Mouse (Mus musculus) embryonic facial prominence, embryonic 13.5 days (tissue): ENCODE results near the gene Qrich1. TPM values are rescaled to one million over a fixed set of nuclear protein-coding genes. Genes with fewer than 3 reads are reported as not detected.

Experiments used
- ATAC-seq: fragments of 200-750 bp; cut with Nextera tagmentation; 2 replicates; pipeline ENCODE4 v1.8.0; 2017; ENCODE audit warnings: low read depth; ENCODE audit not compliant: insufficient number of reproducible peaks, insufficient read depth, low FRiP score, low TSS enrichment
- H3K27ac ChIP-seq: fragments of 300-500 bp; sonication (generic); 2 replicates; pipeline ENCODE4 v1.5.1; 2015; ENCODE audit warnings: moderate library complexity, mild to moderate bottlenecking, inconsistent platforms
- H3K27me3 ChIP-seq: fragments of 300-500 bp; sonication (generic); 2 replicates; pipeline ENCODE4 v1.6.1; 2015; ENCODE audit warnings: mild to moderate bottlenecking, inconsistent platforms
- H3K36me3 ChIP-seq: fragments of 300-500 bp; sonication (generic); 2 replicates; pipeline ENCODE4 v1.6.1; 2015; ENCODE audit warnings: mild to moderate bottlenecking, inconsistent platforms
- H3K4me1 ChIP-seq: fragments of 300-500 bp; sonication (generic); 2 replicates; pipeline ENCODE4 v1.6.1; 2015; ENCODE audit warnings: inconsistent platforms
- H3K4me2 ChIP-seq: fragments of 300-500 bp; sonication (generic); 2 replicates; pipeline ENCODE4 v1.6.1; 2015; ENCODE audit warnings: moderate library complexity, mild to moderate bottlenecking, inconsistent platforms
- H3K4me3 ChIP-seq: fragments of 300-500 bp; sonication (generic); 2 replicates; pipeline ENCODE4 v1.5.1; 2015; ENCODE audit warnings: mild to moderate bottlenecking, inconsistent platforms
- H3K9ac ChIP-seq: fragments of 300-500 bp; sonication (generic); 2 replicates; pipeline ENCODE4 v1.6.1; 2015; ENCODE audit warnings: mild to moderate bottlenecking, inconsistent platforms
- H3K9me3 ChIP-seq: fragments of 300-500 bp; sonication (generic); 2 replicates; pipeline ENCODE4 v1.6.1; 2016; ENCODE audit warnings: inconsistent platforms
- WGBS: fragments of 180-500 bp; shearing (Covaris S2); methylation state at CpG from one replicate; pipeline ENCODE4 v1.1.7; 2015; ENCODE audit warnings: mixed read lengths; 5-methylcytosine and 5-hydroxymethylcytosine counted together
- polyA plus RNA-seq: library from polyadenylated mRNA; unstranded; fragments of >200 nt; fragmentation: Nextera tagmentation; extraction: Ambion mirVana; gene quantifications from 2 replicates; pipeline ENCODE4 v1.2.1, GENCODE M21; 2015

Gene Qrich1
- polyA plus RNA-seq, 1 experiment from 2014 or later = 128 TPM

DNA sequence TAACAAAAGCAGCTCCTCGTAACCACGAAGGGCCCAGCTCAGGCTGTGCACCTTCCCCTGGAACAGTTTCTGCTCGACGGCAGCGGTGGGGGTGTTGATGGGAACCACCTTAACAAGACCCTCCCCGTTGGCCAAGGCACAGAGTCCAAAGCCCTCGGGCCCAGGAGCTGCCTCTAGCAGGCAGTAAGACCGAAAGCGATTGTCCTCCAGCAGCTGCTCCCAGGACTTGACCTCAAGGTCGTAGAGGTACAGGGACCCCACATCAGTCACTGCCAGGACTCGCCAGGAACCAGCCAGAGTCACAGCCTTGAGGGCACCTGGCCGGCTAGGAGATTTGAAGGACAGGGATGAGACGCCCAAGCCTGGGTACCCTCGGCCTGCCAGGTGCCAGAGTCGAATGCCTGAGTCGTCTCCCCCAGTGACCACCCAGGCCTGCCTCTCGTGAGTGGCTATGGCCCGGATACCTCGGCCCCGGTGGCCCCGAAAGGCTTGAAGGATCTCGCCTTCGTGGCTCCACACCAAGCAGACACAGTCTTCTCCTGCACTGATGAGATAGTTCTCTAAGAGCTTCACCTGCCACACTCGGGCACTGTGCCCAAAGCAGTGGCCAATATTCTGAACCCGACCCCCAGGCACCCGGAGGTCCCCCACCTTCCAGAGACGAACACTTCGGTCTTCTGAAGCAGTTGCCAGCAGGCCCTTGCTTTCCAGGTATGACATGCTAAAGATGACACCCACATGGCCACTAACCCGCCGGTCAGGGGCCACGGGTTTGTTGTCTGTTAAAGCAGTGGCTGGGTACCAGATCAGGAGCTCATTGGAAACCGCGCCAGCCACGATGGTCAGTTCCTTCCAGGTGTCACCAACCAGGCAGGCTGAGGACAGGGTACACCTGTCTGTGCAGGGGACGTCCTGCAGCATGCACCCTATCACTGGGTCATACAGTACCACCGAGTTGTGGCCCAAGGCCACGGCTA, 59.0 kb downstream of the Qrich1 start:
- 89% methylated on average over 37 of the region's 37 CpGs for WGBS
- Histone ChIP-seq H3K9ac (no peak overlapping the region), H3K4me2 (no peak overlapping the region), H3K27ac (no peak overlapping the region), H3K27me3 (no peaks in the 10 kb centered on the region), H3K4me1 (peaks cover 58% of the 10 kb centered on the region), H3K36me3 (peaks cover 58% of the 10 kb centered on the region), H3K4me3 (no peak overlapping the region), H3K9me3 (no peaks in the 10 kb centered on the region)
- ATAC-seq = no peak

DNA sequence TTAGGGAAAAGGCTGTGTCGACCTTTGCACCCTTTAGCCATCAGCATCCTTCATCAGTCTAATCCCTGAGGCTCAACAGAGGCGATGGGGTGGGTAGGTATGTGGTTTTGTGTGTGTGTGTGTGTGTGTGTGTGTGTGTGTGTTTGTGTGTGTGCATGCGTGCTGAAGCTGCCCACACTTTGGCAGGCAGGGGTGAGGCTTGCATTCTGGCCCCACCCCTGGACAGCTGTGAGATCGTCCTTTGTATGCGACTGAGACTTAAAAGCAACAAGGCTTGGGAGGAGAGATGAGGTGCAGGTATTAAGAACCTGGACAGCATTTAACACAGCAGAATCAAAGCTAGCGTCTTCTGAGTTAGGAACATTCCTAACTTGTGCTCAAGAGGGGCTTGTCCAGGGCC, 60.4 kb downstream of the Qrich1 start:
- no peak for ATAC-seq
- WGBS = 46% methylated on average over 6 of the region's 6 CpGs
- H3K9ac ChIP-seq = peak overlapping the region; percentile 91
- H3K4me1 ChIP-seq = peaks cover 51% of the 10 kb centered on the region
- H3K27ac ChIP-seq = no peak overlapping the region
- no peaks in the 10 kb centered on the region for H3K27me3 ChIP-seq
- peaks cover 50% of the 10 kb centered on the region for H3K36me3 ChIP-seq
- no peaks in the 10 kb centered on the region for H3K9me3 ChIP-seq
- peak overlapping the region; percentile 86 for H3K4me2 ChIP-seq
- H3K4me3 ChIP-seq = peak overlapping the region; percentile 75

DNA sequence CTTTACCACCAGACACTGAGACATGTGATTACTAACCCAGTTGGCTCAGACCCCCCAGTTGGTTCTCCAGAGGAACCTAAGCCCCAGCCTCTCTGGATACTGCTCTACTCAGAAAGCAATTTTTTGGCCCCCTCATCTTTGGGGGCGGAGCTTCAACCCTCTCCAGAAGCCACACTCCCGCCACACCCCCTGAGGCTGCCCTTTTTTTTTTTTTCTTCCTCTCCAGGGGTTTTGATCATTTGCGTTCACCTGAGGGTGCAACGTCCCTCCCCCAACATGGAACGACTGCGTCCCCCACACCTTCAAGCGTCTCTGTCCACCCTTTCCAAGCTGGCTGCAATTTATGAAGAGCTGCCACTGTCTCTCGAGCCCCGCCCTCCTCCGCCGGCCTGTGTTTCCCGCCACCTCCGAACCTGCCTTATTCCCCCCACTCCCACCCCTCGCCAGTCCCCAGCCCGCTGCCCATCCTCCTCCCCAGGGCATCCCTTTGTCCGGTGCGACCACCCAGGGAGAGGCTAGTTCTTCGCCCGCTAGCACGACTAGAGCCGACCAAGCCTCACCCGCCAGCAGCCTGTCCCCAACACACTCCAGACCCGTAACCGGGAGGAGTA, 61.4 kb downstream of the Qrich1 start:
- no peaks in the 10 kb centered on the region for H3K9me3 ChIP-seq
- H3K27me3 ChIP-seq = no peaks in the 10 kb centered on the region
- peak overlapping the region; percentile 75 for H3K4me3 ChIP-seq
- H3K27ac ChIP-seq = peak overlapping the region; percentile 92
- peak overlapping the region; percentile 86 for H3K4me2 ChIP-seq
- under 1% methylated on average over 24 of the region's 24 CpGs for WGBS
- H3K4me1 ChIP-seq = peaks cover 51% of the 10 kb centered on the region
- H3K9ac ChIP-seq = peak overlapping the region; percentile 91
- H3K36me3 ChIP-seq = peaks cover 44% of the 10 kb centered on the region
- ATAC-seq = peak; percentile 9; the same call in 1 of the 2 replicates

DNA sequence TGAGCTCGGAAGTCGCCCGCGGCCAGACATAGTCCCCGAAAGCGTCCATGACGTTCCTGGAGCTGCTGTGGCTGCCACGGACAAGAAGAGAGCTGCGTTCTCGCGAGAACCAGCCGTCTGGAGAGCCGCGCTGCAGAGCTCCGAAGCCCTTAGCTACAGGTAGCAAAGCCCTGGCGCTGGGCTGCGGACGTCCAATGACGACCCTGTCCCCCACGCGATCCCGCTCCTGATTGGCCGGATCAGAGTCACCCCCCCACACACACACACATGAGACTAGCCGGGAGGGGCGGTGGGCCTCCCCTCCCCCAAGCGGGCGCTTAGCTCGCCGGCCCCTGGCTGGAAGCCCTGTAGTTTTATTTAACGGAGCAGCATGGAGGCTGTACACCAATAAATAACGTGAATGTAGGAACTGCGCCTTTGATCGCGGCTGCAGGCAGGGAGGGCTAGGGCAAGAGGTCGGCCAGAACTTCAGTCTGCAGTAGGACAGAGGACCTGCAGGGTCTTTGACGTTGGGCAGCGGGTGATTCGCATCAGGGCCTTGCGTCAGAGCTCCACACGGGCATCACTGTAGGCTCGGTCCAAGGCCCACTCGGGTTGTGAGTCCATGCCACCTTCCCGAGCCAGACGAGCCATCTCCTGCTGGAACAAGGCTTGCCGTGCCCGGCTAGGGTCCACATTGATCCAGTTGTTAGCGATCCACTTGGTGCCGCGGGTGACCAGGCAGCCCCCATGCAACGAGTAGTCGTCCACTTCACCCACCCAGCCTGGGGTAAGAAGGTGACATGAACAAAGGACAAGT, 62.1 kb downstream of the Qrich1 start, which contains the start of gene Wdr6:
Gene Wdr6, minus strand, starts transcription at position 195 of the 799 bp plus-strand sequence.
- peak within 1 kb of the TSS; percentile 91 for H3K9ac ChIP-seq
- no peaks in the 10 kb centered on the region for H3K9me3 ChIP-seq
- H3K27ac ChIP-seq = peak within 1 kb of the TSS; percentile 92
- H3K27me3 ChIP-seq = no peaks in the 10 kb centered on the region
- peak; percentile 96 for ATAC-seq
- peak within 1 kb of the TSS; percentile 86 for H3K4me2 ChIP-seq
- peak within 1 kb of the TSS; percentile 75 for H3K4me3 ChIP-seq
- peaks cover 50% of the 10 kb centered on the region for H3K4me1 ChIP-seq
- WGBS = 6% methylated on average over 51 of the region's 51 CpGs
- H3K36me3 ChIP-seq = peaks cover 37% of the 10 kb centered on the region

DNA sequence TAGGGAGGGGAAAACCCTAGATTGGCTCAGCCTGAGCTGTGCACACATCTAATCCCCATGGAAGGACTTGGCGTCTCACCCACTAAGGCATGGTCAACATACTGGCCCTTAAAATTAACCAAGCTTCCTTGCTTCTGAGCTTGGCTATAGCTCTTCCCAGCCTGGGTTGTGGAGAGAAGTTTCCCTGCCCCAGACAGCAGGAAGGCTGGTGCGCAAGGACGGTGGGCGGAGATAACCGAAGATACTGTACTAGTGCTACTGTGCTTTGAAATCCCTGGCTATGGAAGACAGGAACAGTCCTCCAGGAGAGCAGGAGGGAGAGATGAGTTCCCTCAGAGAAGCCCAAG, 62.7 kb downstream of the Qrich1 start:
- Histone ChIP-seq H3K9me3 (no peaks in the 10 kb centered on the region), H3K4me2 (peak overlapping the region; percentile 86), H3K27me3 (no peaks in the 10 kb centered on the region), H3K36me3 (peaks cover 32% of the 10 kb centered on the region), H3K27ac (peak overlapping the region; percentile 92), H3K9ac (peak overlapping the region; percentile 91), H3K4me3 (peak overlapping the region; percentile 75), H3K4me1 (peaks cover 44% of the 10 kb centered on the region)
- WGBS = 65% methylated on average over 5 of the region's 5 CpGs
- no peak for ATAC-seq

DNA sequence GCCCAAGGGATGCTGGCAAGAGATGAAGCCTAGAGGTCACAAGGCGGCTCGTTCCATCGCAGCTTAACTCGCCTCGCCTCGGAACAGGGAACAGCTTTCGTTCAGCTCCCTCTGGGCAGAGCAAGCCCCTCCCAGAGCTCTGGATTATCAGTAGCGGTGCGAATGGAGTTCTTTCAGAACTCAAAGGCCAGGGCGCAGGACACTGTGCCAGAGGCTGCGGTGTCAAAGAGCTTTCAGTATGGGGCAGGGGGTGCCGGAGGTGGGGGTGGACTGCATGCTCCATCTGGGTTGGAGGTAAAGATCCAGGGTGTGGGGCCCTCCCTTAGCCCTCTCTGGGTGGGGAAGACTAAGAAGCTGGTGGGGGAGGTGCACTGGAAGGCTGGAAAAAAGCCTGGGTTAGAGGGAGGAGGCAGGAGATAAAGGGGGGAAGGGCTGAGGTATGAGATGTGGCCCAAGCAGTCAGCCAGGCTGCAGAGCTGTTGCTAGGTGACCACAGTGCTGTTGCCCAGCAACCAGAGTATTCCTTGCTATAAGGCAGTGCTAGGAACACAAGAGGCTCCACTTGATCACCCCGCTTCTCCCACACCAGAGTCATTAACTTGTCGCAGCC, 71.1 kb downstream of the Qrich1 start:
- H3K36me3 ChIP-seq = 0 out of 2 replicates have a peak, but pooled peaks cover 2% of the 10 kb centered on the region
- no peaks in the 10 kb centered on the region for H3K9me3 ChIP-seq
- peak overlapping the region; percentile 23 for H3K4me3 ChIP-seq
- WGBS = 3% methylated on average over 14 of the region's 14 CpGs
- peak overlapping the region; percentile 60 for H3K9ac ChIP-seq
- peaks cover 19% of the 10 kb centered on the region for H3K4me1 ChIP-seq
- ATAC-seq = peak; percentile 80
- H3K27me3 ChIP-seq = no peaks in the 10 kb centered on the region
- H3K4me2 ChIP-seq = peak overlapping the region; percentile 55
- peak overlapping the region; percentile 73 for H3K27ac ChIP-seq

DNA sequence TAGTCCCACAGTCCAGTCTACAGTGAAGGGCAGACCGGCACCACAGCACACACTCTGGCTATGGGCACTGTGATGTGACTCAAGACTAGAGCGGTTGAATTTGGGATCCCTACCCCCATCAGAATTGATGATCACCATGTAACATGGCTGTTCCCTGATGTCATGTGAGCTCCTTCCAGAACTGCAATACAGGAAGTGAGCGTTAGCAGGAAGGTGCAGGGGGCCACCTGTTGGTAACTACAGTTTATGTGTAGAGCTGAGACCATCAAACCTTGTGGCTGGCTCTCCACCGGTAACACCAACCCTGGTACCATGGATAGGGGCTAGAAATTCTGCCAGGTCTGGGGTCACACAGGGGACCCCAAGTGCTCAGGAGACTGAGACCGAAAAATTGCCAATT, 72.6 kb downstream of the Qrich1 start:
- ATAC-seq = no peak
- H3K27ac ChIP-seq = no peak overlapping the region
- 71% methylated on average over 5 of the region's 5 CpGs for WGBS

DNA sequence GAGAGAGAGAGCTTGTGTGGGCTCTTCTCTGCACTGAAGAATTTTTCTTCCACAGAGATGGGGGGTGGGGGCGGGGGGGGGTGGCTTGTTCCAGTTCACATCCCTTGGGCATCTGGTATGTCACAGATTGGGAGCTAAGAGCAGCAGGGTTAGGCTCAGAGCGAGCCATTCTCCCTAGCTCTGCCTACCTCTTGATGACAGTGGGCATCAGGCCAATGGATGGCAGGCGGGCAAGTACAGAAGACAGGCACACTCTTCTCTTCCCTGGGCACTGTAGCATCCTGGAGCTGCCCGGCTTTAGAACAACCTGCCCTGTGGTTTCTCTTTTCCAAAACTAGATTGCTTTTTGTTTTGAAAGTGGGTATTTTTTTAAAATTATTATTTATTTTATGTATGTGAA, 74.9 kb downstream of the Qrich1 start:
- 86% methylated on average over 4 of the region's 4 CpGs for WGBS
- Histone ChIP-seq H3K4me1 (peaks cover 21% of the 10 kb centered on the region), H3K27me3 (no peaks in the 10 kb centered on the region), H3K36me3 (0 out of 2 replicates have a peak, but pooled peaks cover 3% of the 10 kb centered on the region), H3K4me3 (no peak overlapping the region), H3K9ac (no peak overlapping the region), H3K4me2 (no peak overlapping the region), H3K27ac (no peak overlapping the region), H3K9me3 (no peaks in the 10 kb centered on the region)
- no peak for ATAC-seq

More for the DNA sequence above, 72.6 kb downstream of the Qrich1 start:
- H3K9ac ChIP-seq = no peak overlapping the region
- peaks cover 19% of the 10 kb centered on the region for H3K4me1 ChIP-seq
- no peaks in the 10 kb centered on the region for H3K9me3 ChIP-seq
- H3K36me3 ChIP-seq = 0 out of 2 replicates have a peak, but pooled peaks cover 3% of the 10 kb centered on the region
- no peaks in the 10 kb centered on the region for H3K27me3 ChIP-seq
- no peak overlapping the region for H3K4me2 ChIP-seq
- H3K4me3 ChIP-seq = no peak overlapping the region

DNA sequence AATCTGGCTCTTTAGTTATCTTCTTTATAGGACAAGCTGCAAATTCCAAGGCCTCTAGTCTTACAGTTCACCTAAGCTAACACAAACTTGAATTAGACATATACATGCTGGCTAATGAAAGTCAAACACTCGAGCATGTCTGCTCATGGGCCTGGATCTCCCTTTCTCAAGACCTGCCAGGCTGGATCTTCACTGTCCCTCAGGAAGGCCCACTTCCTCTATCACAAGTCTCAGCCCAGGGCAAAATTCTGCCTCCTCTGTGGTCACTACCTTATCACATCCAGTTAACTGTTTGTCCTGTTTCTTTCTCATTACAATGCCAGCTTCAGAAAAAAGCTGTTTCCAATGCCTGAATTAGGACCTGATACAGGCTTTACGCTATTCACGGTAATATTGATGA, 77.7 kb downstream of the Qrich1 start:
- no peak for ATAC-seq
- H3K27me3 ChIP-seq = no peaks in the 10 kb centered on the region
- H3K4me2 ChIP-seq = no peak overlapping the region
- no peaks in the 10 kb centered on the region for H3K9me3 ChIP-seq
- H3K27ac ChIP-seq = no peak overlapping the region
- H3K36me3 ChIP-seq = 0 out of 2 replicates have a peak, but pooled peaks cover 3% of the 10 kb centered on the region
- H3K9ac ChIP-seq = no peak overlapping the region
- peaks cover 8% of the 10 kb centered on the region; the same call in 1 of the 2 replicates for H3K4me1 ChIP-seq
- H3K4me3 ChIP-seq = no peak overlapping the region
- 78% methylated on average over 3 of the region's 3 CpGs for WGBS

DNA sequence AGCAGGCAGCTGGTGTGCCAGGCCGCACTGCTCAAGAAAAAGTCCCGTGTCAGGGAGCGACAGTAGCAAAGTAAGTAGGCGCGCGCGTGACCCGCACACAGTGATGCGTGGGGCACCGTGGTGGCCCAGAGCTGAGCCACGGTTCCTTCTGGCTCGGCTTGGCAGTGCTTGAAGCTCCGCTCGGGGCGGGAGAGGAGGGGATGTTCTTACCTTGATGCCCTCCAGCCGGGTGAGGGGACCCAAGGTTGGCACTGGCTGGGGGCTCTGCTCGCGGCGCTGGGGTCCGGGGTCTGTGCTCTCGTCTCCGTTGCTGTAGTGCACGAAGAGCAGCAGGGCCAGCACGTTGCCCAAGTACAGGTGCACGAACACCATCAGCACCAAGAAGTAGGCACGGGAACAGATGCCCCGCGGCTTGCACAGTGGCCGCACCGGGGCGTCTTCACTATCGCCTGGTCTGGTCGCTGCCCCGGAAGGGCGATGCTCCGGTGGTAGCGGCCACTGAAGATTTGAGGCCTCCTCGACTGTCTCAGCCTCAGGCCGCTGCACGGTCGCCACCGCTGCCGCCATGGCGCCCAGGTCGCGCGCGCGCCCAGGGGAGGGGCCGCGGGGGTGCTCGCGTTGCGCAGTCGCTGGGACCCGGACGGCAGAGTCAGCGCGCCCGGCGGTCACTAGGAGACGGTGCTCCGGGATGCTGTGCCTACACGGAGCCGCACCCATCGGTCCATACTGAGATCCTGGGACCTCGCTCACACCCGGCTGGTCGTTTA, 80.6 kb downstream of the Qrich1 start, which contains the start of gene P4htm:
Gene P4htm, minus strand, starts transcription at position 670 of the 767 bp plus-strand sequence.
- ATAC-seq = peak; percentile 52; the same call in 1 of the 2 replicates
- Histone ChIP-seq H3K27me3 (no peaks in the 10 kb centered on the region), H3K4me1 (peaks cover 8% of the 10 kb centered on the region; the same call in 1 of the 2 replicates), H3K9ac (peak within 1 kb of the TSS; percentile 81), H3K4me2 (peak within 1 kb of the TSS; percentile 92), H3K4me3 (peak within 1 kb of the TSS; percentile 80), H3K9me3 (no peaks in the 10 kb centered on the region), H3K36me3 (peaks cover 11% of the 10 kb centered on the region), H3K27ac (no peak within 1 kb of the TSS)
- WGBS = 2% methylated on average over 69 of the region's 69 CpGs
